Mouse (Mus musculus) limb, embryonic 10.5 days (tissue): ENCODE results near the gene Gpr87. TPM values are rescaled to one million over a fixed set of nuclear protein-coding genes. Genes with fewer than 3 reads are reported as not detected.

ENCODE experiments used
- DNase-seq: peaks from one replicate; pipeline ENCODE4 v3.0.0-alpha.2; 2017; ENCODE audit warnings: low spot score
- H3K27ac ChIP-seq: fragments of 300-500 bp; sonication (generic); 2 replicates; pipeline ENCODE4 v1.5.1; 2016; ENCODE audit warnings: mild to moderate bottlenecking
- H3K27me3 ChIP-seq: fragments of 300-500 bp; sonication (generic); 2 replicates; pipeline ENCODE4 v1.6.1; 2016; ENCODE audit warnings: low read depth, mild to moderate bottlenecking; ENCODE audit not compliant: poor library complexity, severe bottlenecking
- H3K36me3 ChIP-seq: fragments of 300-500 bp; sonication (generic); 2 replicates; pipeline ENCODE4 v1.6.1; 2016; ENCODE audit warnings: mild to moderate bottlenecking, moderate library complexity
- H3K4me1 ChIP-seq: fragments of 300-500 bp; sonication (generic); 2 replicates; pipeline ENCODE4 v1.6.1; 2016
- H3K4me3 ChIP-seq: fragments of 300-500 bp; sonication (generic); 2 replicates; pipeline ENCODE4 v1.5.1; 2016; ENCODE audit warnings: mild to moderate bottlenecking, moderate library complexity
- H3K9me3 ChIP-seq: fragments of 300-500 bp; sonication (generic); replicated peaks from 2 replicates; pipeline ENCODE4 v1.6.1; 2016; ENCODE audit warnings: mild to moderate bottlenecking
- WGBS: fragments of 180-500 bp; shearing (Covaris S2); methylation state at CpG from one replicate; pipeline ENCODE4 v1.1.7; 2016; 5-methylcytosine and 5-hydroxymethylcytosine counted together
- polyA plus RNA-seq: library from polyadenylated mRNA; unstranded; fragments of >200 nt; fragmentation: Nextera tagmentation; extraction: Ambion mirVana; gene quantifications from 2 replicates; pipeline ENCODE4 v1.2.1, GENCODE M21; 2016

Gpr87 gene
- polyA plus RNA-seq, 1 experiment from 2014 or later: 0.84 TPM

DNA sequence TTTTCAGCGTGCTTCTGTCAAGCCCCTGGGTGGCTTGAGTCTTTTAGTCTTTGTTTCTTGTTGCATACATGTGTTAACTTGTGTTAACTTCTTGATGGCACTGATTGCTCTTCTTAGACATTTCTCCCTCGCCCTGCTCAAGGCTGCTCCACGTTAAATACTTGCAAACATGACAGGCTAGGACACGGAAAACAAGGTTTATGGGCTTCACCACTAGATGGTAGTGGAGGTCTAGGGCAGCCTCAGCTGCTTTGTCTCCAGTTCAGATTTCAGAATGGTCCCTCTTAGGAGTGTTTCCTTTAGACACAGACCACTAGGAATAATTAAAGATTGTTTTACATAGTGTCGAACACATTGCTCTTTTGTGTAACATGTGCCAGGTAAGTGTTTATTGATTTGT is 19.7 kb downstream of the Gpr87 start:
- 32% methylated on average over 5 of the region's 5 CpGs for WGBS
- Histone ChIP-seq H3K4me1 (no peaks in the 10 kb centered on the region), H3K27me3 (no peaks in the 10 kb centered on the region), H3K9me3 (no peaks in the 10 kb centered on the region), H3K4me3 (no peak overlapping the region), H3K36me3 (no peaks in the 10 kb centered on the region), H3K27ac (no peak overlapping the region)
- DNase-seq: peak; percentile 43

DNA sequence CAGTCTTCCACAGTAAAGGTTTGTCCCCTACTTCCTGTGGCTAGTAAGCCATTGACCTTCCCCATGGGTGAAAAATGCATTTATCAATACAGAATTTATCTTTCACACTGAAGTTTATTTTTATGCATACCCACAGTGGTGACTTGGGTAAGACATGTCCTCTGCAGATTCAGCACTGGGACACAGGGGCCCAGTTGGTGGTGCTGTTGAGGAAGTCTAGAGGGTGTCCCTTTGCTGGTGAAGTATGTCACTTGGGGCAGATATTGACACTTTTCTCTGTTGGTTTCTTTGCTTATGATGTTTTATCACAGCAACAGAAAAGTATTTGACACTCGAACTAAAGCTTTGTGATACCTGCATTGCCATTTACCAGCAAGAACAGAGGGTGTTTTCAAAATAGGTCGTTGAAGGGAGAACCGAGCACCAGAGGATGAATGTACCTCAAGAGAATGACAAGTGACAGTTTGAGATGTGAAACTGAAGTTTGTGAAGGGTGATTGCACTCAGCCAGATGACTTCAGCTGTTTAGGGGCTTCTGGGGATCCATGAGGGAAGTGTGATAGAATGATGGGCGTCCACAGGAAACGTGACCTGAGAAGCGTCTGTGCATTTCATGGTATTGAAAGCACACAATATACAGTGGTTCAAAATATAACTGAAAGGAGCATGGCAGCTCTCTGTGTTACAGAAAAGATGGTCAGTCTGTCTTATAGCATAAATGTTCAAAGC is 20.3 kb downstream of the Gpr87 start:
- no peaks in the 10 kb centered on the region for H3K9me3 ChIP-seq
- H3K4me3 ChIP-seq: no peak overlapping the region
- no peak overlapping the region for H3K27ac ChIP-seq
- H3K4me1 ChIP-seq: no peaks in the 10 kb centered on the region; the same call in 1 of the 2 replicates
- WGBS: 82% methylated on average over 6 of the region's 6 CpGs
- H3K36me3 ChIP-seq: no peaks in the 10 kb centered on the region
- no peak for DNase-seq
- no peaks in the 10 kb centered on the region for H3K27me3 ChIP-seq

DNA sequence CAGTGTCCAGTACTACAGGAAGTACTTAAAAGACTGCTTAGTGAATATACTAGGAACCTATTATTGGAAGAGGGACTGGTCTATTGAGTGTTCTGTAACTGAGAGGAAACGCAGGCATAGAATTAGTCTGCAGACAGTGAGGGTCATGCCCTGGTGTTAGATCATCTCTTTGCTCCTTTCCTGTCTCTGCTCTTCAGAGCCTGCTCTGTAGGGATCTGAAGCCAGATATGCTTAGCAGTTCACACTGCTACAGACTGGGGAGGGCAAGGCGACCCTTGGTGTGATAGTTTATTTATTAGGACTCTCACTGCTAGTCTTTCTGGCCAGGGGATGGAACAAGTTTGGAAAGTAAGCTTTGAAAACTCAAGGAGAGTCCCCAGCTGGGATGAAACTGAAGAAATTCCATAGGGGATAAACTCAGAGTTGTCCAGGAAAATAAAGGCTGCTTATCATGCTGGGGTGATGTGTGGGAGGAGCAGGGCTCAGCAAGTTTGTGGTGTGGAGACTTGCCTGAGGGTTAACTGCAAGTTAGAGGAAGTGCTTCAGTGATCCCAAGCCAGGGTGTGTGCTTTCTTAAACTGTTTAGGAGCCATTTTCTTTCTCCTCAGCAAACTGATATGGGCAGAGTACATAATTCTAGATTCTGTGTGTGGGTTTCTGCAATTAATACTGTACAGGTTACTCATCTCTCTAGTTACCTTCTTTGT is 24.8 kb downstream of the Gpr87 start:
- H3K4me3 ChIP-seq: no peak overlapping the region
- H3K4me1 ChIP-seq: no peaks in the 10 kb centered on the region; the same call in 1 of the 2 replicates
- H3K36me3 ChIP-seq: no peaks in the 10 kb centered on the region
- no peaks in the 10 kb centered on the region for H3K27me3 ChIP-seq
- WGBS: 38% methylated on average over 2 of the region's 2 CpGs
- no peaks in the 10 kb centered on the region for H3K9me3 ChIP-seq
- DNase-seq: no peak
- H3K27ac ChIP-seq: no peak overlapping the region

DNA sequence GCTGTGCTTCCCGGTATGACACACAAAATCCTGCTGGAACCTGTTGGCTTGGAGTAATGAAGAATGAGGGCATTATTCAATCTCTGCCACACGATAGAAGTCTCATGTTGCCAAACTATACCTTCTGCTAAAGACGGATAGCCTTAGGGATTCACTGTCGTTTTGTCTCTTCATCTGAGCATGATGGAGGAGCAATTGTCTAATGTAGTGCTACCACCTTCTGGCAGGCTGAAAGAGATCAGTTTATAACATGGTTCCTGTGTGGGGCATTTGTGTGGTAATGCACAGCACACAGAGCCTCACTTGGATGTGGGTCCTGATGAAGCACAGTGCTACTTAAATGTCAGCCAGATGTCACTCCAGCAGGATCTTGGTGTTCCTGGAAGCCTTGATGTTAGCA is 25.7 kb downstream of the Gpr87 start:
- H3K27me3 ChIP-seq: no peaks in the 10 kb centered on the region
- no peak overlapping the region for H3K27ac ChIP-seq
- H3K4me1 ChIP-seq: no peaks in the 10 kb centered on the region; the same call in 1 of the 2 replicates
- H3K4me3 ChIP-seq: no peak overlapping the region
- 84% methylated on average over 4 of the region's 4 CpGs for WGBS
- no peak for DNase-seq
- H3K36me3 ChIP-seq: no peaks in the 10 kb centered on the region
- H3K9me3 ChIP-seq: no peaks in the 10 kb centered on the region

DNA sequence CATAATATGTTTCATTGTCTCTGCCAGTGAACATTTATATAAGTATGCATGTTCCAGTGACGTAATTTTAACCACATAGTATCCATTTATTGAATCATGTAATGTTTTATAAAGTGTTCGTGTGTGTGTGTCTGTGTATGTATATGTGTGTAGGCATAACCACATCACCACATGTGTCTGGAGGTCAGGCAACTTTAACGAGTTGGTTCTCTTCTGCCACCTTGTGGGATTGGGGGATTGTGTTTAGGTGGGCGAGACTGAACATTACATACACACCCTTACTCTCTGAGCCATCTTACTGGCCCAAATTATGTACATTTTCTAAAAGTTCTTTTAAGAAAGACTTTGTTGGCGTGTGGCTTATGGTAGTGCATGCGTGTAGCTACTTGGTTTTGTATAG is 26.4 kb downstream of the Gpr87 start:
- Histone ChIP-seq H3K9me3 (no peaks in the 10 kb centered on the region), H3K36me3 (no peaks in the 10 kb centered on the region), H3K27me3 (no peaks in the 10 kb centered on the region), H3K4me3 (no peak overlapping the region), H3K27ac (no peak overlapping the region), H3K4me1 (no peaks in the 10 kb centered on the region; the same call in 1 of the 2 replicates)
- WGBS: 86% methylated on average over 6 of the region's 6 CpGs
- no peak for DNase-seq

DNA sequence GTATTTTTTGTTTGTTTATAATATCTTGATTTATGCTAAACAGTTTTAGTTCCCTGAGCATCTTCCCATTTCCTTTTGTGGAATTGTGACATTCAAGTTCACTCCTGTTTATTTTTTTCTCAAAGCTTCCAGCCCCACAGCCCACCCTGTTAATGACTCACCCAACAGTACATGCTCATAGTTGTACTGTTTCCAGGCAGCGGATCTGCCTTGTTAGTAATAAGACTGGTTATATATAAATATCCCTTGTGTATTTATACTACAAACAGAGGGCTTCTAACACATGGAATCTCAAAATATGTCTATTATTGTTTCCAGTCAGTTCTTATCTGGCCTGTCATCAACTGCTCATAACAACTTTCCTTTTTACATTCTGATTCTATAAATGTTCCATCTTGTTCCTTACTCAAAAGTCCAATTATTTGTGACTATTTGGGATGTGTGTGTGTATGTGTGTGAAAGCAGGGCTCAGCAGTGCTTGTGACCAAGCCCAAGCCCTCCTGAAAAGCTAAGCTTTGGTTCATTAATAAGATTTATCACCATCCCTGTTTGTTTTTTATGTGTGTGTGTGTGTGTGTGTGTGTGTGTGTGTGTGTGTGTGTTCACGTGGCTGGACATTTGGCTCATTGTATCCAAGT is 27.4 kb downstream of the Gpr87 start:
- Histone ChIP-seq H3K27ac (no peak overlapping the region), H3K36me3 (no peaks in the 10 kb centered on the region), H3K4me1 (no peaks in the 10 kb centered on the region; the same call in 1 of the 2 replicates), H3K4me3 (no peak overlapping the region), H3K27me3 (no peaks in the 10 kb centered on the region), H3K9me3 (no peaks in the 10 kb centered on the region)
- WGBS: 84% methylated on average over 2 of the region's 2 CpGs
- no peak for DNase-seq

DNA sequence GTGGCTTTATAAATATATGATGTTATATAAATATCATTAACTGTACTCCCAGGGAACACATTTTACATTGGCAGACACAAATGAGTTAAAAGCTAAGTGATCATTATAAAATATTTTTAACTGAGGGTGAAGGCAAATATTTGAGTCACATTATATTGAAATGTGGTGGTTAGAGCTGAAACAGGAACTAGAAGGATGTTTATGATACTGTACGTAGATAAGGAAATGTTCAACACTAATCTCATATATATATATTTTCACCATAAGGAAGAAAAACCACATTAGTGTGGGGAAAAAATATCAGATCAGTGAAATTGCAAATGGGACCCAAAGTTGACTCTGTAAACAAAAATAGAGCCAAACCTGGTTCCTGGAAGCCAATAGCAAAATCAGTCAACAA is 34.4 kb downstream of the Gpr87 start:
- no peak overlapping the region for H3K27ac ChIP-seq
- no peaks in the 10 kb centered on the region for H3K4me1 ChIP-seq
- WGBS: 95% methylated on average over 1 of the region's 1 CpGs
- no peaks in the 10 kb centered on the region for H3K9me3 ChIP-seq
- no peak overlapping the region for H3K4me3 ChIP-seq
- no peaks in the 10 kb centered on the region for H3K27me3 ChIP-seq
- no peak for DNase-seq
- no peaks in the 10 kb centered on the region for H3K36me3 ChIP-seq

DNA sequence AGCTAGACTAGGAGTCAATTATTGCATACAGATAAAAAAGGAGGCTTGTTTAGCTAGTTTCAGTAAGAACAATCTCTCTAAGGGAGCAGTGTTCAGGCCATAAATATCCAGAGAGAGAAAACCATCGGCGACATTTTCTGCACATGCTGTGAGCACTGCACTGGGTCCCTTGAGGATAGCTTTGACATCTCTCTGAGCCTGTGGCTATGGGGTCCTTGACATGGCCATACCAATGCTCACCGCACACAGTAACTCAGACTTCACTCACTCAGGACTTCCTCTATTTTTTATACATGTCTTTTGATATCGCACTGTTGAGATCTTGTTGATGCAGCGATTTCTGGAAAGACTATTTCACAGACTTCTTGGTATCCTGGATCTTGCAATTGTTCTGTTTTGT is 37.9 kb downstream of the Gpr87 start:
- H3K27ac ChIP-seq: no peak overlapping the region
- no peaks in the 10 kb centered on the region for H3K27me3 ChIP-seq
- H3K4me1 ChIP-seq: no peaks in the 10 kb centered on the region
- 95% methylated on average over 5 of the region's 5 CpGs for WGBS
- H3K9me3 ChIP-seq: no peaks in the 10 kb centered on the region
- DNase-seq: no peak
- no peaks in the 10 kb centered on the region for H3K36me3 ChIP-seq
- H3K4me3 ChIP-seq: no peak overlapping the region

DNA sequence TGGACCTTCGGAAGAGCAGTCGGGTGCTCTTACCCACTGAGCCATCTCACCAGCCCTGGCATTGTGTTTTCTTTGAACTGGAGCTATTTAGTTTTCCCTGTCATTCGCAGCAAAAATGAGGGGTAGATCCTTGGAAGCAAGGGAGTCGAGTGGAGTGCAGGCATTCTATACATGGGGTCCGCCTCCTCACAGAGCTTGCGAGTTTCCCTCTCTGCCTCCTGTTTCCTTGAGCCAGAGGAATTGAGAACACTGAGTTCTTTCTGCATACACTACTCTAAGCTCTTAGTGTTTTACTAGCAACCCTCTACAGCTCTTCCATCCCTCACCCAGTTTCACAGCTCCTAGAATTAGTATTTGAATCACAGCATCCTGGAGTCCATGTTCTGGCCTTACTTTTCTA is 39.5 kb downstream of the Gpr87 start:
- Histone ChIP-seq H3K27ac (no peak overlapping the region), H3K9me3 (no peaks in the 10 kb centered on the region), H3K4me1 (no peaks in the 10 kb centered on the region), H3K36me3 (no peaks in the 10 kb centered on the region), H3K27me3 (no peaks in the 10 kb centered on the region), H3K4me3 (no peak overlapping the region)
- 93% methylated on average over 6 of the region's 6 CpGs for WGBS
- no peak for DNase-seq

DNA sequence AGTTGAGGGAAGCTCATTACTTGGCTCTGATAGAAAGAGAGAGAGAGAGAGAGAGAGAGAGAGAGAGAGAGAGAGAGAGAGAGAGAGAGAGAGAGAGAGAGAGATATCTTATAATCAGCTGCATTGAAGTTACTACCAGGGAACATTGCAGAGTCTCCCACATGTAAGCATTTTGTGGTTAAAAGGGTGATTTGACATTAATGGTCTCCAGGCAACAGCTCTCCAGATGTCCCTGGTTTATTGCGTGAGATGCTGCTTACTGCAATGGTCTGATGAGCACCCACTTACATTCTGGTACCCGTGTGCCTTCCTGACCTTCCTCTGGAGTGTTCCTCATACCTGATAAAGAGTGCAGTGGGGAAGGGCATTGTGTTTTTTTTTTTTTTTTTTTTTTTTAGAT is 40.0 kb downstream of the Gpr87 start:
- H3K9me3 ChIP-seq: no peaks in the 10 kb centered on the region
- no peak for DNase-seq
- no peaks in the 10 kb centered on the region for H3K4me1 ChIP-seq
- H3K27me3 ChIP-seq: no peaks in the 10 kb centered on the region
- no peak overlapping the region for H3K4me3 ChIP-seq
- no peak overlapping the region for H3K27ac ChIP-seq
- WGBS: 80% methylated on average over 2 of the region's 2 CpGs
- no peaks in the 10 kb centered on the region for H3K36me3 ChIP-seq

DNA sequence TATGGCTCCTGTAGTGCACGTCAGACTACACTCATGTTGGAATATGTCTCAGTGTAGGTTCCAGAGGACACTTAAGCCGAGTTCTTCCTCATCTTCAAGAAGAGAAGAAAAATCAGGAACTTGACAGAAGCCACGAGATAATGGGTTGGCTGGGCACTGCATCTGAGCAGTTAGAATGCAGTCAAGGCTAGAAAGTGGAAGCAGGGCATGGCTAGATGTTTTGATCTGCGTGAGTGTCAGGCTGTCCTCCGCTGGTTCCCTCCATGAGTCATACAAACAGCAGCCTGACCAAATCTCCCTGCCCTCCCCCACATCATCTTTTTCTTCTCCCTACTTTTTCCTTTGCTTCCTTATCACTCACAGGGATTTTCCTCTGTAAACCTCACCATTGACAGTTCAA is 41.5 kb downstream of the Gpr87 start, which contains the start of gene P2ry14:
Gene P2ry14, minus strand, starts transcription at position 195 of the 400 bp plus-strand sequence.
- 81% methylated on average over 5 of the region's 5 CpGs for WGBS
- no peak within 1 kb of the TSS for H3K27ac ChIP-seq

DNA sequence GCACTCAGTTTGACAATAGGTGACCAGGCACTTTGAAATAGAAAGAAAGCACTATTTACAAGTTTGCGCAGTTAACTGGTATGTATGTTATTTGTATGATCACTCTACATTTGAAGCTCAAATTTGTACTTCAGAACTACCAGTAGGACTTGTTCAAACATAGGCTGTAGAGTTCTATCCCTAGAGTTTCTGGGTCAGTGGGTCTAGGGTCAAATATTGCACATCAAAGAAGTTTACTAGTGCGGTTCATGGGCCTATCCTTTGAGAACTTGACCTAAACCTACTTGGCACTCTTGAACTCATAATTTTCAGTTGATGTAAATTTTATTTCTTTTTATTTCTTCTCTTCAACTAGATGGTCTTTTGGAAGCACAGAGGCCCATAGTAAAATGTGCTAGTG is 44.3 kb downstream of the Gpr87 start:
- no peaks in the 10 kb centered on the region for H3K4me1 ChIP-seq
- H3K4me3 ChIP-seq: no peak overlapping the region
- whole genome bisulfite sequencing: 95% methylated on average over 2 of the region's 2 CpGs
- no peaks in the 10 kb centered on the region for H3K36me3 ChIP-seq
- H3K27me3 ChIP-seq: no peaks in the 10 kb centered on the region
- H3K9me3 ChIP-seq: no peaks in the 10 kb centered on the region
- no peak overlapping the region for H3K27ac ChIP-seq
- no peak for DNase-seq

More for the DNA sequence above, 41.5 kb downstream of the Gpr87 start, which contains the start of gene P2ry14:
- no peaks in the 10 kb centered on the region for H3K27me3 ChIP-seq
- no peak within 1 kb of the TSS for H3K4me3 ChIP-seq
- DNase-seq: no peak
- H3K36me3 ChIP-seq: no peaks in the 10 kb centered on the region
- H3K9me3 ChIP-seq: no peaks in the 10 kb centered on the region
- H3K4me1 ChIP-seq: no peaks in the 10 kb centered on the region

DNA sequence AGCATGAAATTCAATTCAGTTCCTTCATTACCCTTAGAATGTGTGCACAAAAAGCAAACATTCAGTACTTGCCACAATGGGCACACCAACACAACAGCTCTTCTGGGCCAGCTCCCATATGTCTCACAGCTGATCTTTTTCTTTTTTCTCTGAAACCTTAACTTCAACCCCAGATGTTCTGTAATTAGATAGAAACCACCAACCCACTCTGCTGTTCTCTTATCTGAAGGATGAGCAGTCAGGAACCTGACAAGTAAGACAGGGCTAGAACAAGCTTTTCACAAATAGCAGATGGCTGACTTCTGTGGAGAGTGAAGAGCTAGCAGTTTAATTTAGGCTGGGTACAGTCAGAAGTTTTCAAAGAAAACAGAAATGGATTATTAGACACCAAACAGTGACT is 45.3 kb downstream of the Gpr87 start:
- Histone ChIP-seq H3K9me3 (no peaks in the 10 kb centered on the region), H3K27ac (no peak overlapping the region), H3K4me1 (no peaks in the 10 kb centered on the region), H3K4me3 (no peak overlapping the region), H3K27me3 (no peaks in the 10 kb centered on the region), H3K36me3 (no peaks in the 10 kb centered on the region)
- no peak for DNase-seq
